11 mouse cellular contexts compared by ENCODE assay signal in the genomic region with DNA sequence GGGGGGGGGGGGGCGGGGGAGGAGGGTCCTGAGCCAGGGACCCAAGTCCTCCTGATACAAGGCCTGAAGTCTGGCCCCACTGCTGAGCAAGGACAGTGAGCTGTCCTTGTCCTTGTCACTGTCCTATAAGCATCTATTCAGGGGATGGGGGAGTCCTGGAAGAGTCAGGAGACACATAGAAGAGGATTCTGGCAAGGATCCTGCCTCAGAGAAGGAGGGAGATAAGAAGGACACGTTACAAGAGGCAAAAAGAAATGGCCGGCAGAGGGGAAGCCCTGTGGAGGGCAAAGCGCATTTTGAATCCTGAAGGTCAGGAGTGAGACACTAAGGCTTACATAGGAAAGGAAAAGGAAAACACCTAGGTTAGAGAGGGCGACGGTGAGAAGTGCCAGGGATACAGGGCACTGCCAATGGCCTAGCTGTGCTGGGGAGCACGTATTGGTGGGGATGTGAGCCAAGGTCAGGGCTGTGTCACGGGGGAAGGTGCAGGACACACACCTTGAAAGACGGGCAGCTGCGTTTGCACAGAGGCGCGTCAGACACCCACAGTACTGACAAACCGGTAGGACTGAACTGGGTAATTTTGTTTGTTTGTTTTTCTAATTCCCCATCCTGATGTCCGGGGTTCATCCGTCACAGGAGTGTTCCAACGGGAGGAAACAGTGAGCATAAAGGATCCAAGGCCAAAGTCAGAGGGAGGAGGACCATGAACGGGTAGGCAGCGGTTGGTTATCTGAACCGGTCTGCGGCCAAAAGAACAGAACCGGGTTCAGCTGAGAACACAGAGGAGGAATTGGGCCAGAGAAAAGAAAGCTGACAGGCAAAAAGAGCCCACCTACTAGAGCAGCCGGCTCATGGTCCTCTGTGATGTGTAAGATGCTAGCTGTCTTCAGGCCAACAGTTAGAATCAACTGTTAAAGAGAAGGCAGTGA. TPM values are rescaled to one million over a fixed set of nuclear protein-coding genes. Genes with fewer than 3 reads are reported as not detected.
DNase-seq lines count a peak whose midpoint lies in the region; TF ChIP-seq lines count a peak whose summit lies in the region.
"Had no signal": no experiment of that assay in that cellular context is flagged by ENCODE, and none has a peak within 500 bp of the region (broad histone marks: within the 10 kb centered on the region; RNA-seq: fewer than 3 reads in every experiment).

No protein-coding gene starts in this region.

- H3K27ac ChIP-seq in gastrocnemius, adult 2 months: peak overlapping the region; percentile 28; the same call in 1 of the 2 replicates
- 0 out of 2 replicates have a peak overlapping the region, but pooled peaks have one; percentile 1 for H3K27ac ChIP-seq in kidney, adult 2 months (ENCODE audit: insufficient read depth, low read depth, low read length)
- H3K27ac ChIP-seq: limb, embryonic 12.5 days had no signal

- peaks cover 11% of the 10 kb centered on the region; the same call in 1 of the 2 replicates for H3K4me1 ChIP-seq in kidney, adult 2 months (ENCODE audit: control insufficient read depth, insufficient read depth, low read length)

- WGBS in kidney, adult 2 months: 66% methylated on average over 22 of the region's 22 CpGs

- TF ChIP-seq POLR2A in kidney, adult 2 months (IDR thresholded peaks at IDR 0.05; ENCODE audit: low read depth, low read length): no peak

- H3K36me3 ChIP-seq in kidney, adult 2 months (ENCODE audit: control insufficient read depth, insufficient read depth, low read length): no peaks in the 10 kb centered on the region
- H3K36me3 ChIP-seq: limb, embryonic 12.5 days had no signal

- H3K4me3 ChIP-seq in gastrocnemius, adult 2 months: no peak overlapping the region
- no peak overlapping the region for H3K4me3 ChIP-seq in kidney, adult 2 months (ENCODE audit: insufficient read depth, low read depth, low read length)
- H3K4me3 ChIP-seq: limb, embryonic 12.5 days had no signal

- DNase-seq in gastrocnemius, adult 2 months: no peak
- DNase-seq in gastrocnemius, postnatal 25 days: no peak
- DNase-seq in kidney, adult 2 months: no peak
- DNase-seq in kidney, adult 9 months: no peak
- DNase-seq in adrenal gland, postnatal 36 days: peak; percentile 40
- peak; percentile 48 to 51 for DNase-seq in cerebellum, postnatal 10 days
- no peak for DNase-seq in spleen, adult 18-20 months
- DNase-seq: gastrocnemius, postnatal 14 days; kidney, postnatal 14 days; layer of hippocampus, postnatal 36 days had no signal

- no peaks in the 10 kb centered on the region for H3K27me3 ChIP-seq in kidney, adult 2 months (replicated peaks; ENCODE audit: control insufficient read depth, insufficient read depth, low read length)
- H3K27me3 ChIP-seq: limb, embryonic 12.5 days had no signal

- intact Hi-C loops in gastrocnemius, adult 2 months (cut with DNase I): no loop called here

- TF ChIP-seq CTCF in gastrocnemius, adult 2 months (IDR thresholded peaks at IDR 0.05): no peak
- no peak for TF ChIP-seq CTCF in kidney, adult 2 months (conservative IDR thresholded peaks at IDR 0.05; ENCODE audit: insufficient read depth, insufficient read length, low read depth, low read length)

RNA-seq across cellular contexts. Expression of a gene that starts 8.9 kb away (rescaled TPM):
- total RNA-seq in gastrocnemius, adult 2 months (2021): 1 to 10 TPM; 4.2 to 8.1 TPM
- 1 to 10 TPM; 4.6 to 4.9 TPM for total RNA-seq in gastrocnemius, postnatal 25 days (2021)
- polyA plus RNA-seq in kidney, adult 2 months (2012; rRNA removed): 19.7 and 20.8 TPM in 2 replicates
- total RNA-seq in adrenal gland, postnatal 36 days (2021): 10 to 100 TPM; 27.1 to 74.2 TPM

RNA-seq across cellular contexts. Expression of a gene that starts 37.2 kb away (rescaled TPM):
- total RNA-seq in gastrocnemius, adult 2 months (2021): 10 to 100 TPM; 12.4 to 16.3 TPM
- total RNA-seq in gastrocnemius, postnatal 25 days (2021): 10 to 100 TPM; 12.0 to 13.2 TPM
- polyA plus RNA-seq in kidney, adult 2 months (2012; rRNA removed): 31.7 and 34.5 TPM in 2 replicates
- total RNA-seq in adrenal gland, postnatal 36 days (2021): 10 to 100 TPM; 28.9 to 35.6 TPM

Comparison
In these comparisons a context has a peak if more than half of its experiments do, and no peak if none do; other contexts are left out.
1. DNase-seq: peak in adrenal gland, postnatal 36 days (2 of 2) and cerebellum, postnatal 10 days (2 of 2); none in gastrocnemius, adult 2 months (single experiment), gastrocnemius, postnatal 25 days (single experiment), kidney, adult 2 months (single experiment), kidney, adult 9 months (single experiment) and spleen, adult 18-20 months (0 of 2).